Mouse (Mus musculus) right cerebral cortex, adult 2 months (tissue): ENCODE results near the gene Slc1a2.

Experiments used
- DNase-seq, 2 experiments: peaks; one replicate each; pipeline ENCODE4 v3.0.0; 2021 to 2022; ENCODE audit warnings: low spot score in 2 of 2

Slc1a2 gene

DNA sequence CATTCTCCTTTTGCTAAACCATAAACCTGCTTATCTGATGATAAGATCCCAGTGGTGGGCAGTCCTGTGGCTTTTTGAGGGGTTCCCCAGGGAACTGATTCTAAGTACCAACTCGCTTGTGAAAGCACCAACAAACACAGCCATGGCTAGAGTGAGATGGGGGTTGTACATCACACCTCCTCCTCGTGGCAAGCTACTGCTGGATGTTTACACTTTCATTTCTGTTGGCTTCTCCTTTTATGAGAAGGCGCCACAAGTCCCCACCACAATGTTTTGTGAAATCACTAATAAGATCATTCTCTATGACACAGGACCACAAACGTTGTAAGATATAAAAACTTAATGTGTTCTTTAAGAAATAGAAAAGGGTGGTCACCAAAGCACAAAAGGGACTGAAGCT is 154.3 kb downstream of the Slc1a2 start:
- no peak for DNase-seq

DNA sequence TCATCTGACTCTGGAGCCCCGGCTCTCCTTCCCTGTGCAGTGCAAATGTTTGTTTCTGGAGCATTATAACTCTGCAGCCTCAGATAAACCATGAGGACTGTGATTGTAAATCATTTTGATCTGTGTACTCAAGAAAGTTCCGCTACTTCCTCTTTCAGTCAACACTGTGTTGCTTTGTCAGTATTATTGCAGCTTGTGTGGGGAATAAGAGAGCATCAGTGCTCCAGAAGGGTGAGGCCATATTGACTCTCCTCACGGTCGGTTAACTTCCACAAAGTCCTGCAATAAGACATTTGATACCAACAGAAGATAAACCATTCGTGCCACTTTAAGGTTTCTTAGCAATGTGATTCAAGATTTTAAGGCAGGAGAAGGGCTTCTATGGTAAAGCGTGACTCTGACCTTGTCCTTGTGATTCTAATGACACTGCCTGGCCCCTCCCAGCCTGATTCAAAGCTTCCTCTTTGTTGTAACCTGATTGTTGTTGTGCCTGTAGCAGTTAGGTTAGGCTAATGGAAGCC is 156.9 kb downstream of the Slc1a2 start:
- no peak for DNase-seq

DNA sequence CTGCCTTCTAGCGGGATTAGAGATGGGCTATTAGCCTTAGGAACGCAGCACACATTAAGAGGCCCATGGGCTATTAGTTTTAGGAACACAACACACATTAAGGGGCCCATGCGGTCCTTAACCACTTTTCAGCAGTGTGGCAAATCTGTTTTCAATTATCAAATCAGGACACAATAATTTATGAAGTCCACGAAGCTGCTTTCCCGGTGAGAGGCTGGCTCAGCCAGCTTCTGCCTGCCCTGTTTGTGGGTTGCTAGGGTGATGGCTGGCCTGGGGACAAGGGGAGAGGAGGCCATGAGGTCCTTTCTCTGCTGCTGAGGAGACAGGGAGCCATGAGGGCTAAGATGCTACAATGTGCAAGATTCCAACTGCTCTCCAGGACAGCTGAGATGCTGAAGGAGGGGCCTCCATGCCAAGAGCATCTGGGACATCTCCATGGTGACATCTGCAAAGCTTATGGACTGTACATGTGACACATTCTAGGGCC is 161.8 kb downstream of the Slc1a2 start:
- DNase-seq, result no peak

GRCm38 (mm10) chr2:102820790-102821189 is 162.3 kb downstream of the Slc1a2 start:
- DNase-seq, result no peak

- DNase-seq, result peak in 1 of 2 experiments; percentile 11
These were observed 163.6 kb downstream of the Slc1a2 start for GRCm38 (mm10) chr2:102822036-102822435.

GRCm38 (mm10) chr2:102825961-102826633 is 167.6 kb downstream of the Slc1a2 start:
- DNase-seq, result no peak

DNA sequence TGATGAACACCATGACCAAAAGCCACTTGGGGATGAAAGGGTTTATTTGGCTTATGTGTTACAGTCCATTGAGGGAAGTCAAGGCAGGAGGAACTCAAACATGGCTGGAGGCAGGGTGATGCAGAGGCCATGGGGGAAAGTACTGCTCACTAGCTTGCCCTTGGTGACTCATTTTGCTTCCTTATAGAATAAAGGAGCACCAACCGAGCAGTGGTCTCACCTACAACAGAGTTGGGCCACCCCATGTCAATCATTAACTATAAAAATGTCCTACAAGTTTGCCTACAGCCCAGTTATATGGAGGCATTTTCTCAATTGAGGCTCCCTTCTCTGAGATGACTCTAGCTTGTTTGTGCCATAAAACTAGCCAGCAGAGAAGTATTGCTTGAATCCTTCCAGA is 169.4 kb downstream of the Slc1a2 start:
- DNase-seq, result no peak

DNA sequence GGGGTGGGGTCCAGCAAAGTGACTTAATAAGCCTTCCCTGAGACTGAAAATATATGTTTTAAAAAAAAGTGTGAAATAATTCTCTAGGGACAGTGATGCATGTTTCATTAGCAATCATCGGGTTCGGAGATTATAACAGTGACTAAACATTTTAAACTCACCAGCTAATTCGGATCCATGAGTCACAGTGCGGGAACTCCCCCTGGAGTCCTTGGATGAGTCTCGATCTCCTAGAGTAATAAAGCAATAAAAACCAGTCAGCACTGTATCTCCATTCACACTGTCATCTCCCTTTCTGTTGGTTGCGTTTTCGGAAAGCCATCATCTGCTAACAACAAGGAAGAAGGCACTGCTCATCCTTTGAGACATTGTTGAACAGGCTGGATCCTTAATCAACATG is 169.9 kb downstream of the Slc1a2 start:
- DNase-seq, result no peak

- peak; percentile 76 to 83 for DNase-seq
These were observed 170.7 kb downstream of the Slc1a2 start for GRCm38 (mm10) chr2:102829201-102829600.

GRCm38 (mm10) chr2:102831547-102831946 is 173.1 kb downstream of the Slc1a2 start:
- no peak for DNase-seq

GRCm38 (mm10) chr2:102838179-102838578 is 179.7 kb downstream of the Slc1a2 start:
- peak in 1 of 2 experiments; percentile 17 for DNase-seq
